Mouse (Mus musculus) monocyte, adult 2 months (primary cell): ENCODE measurements around the gene 4933414I15Rik.

Experiments used
- DNase-seq, 2 experiments: peaks; one replicate each; pipeline ENCODE4 v3.0.0; 2022; ENCODE audit warnings: low spot score in 2 of 2, low read depth in 1 of 2

4933414I15Rik gene

DNA sequence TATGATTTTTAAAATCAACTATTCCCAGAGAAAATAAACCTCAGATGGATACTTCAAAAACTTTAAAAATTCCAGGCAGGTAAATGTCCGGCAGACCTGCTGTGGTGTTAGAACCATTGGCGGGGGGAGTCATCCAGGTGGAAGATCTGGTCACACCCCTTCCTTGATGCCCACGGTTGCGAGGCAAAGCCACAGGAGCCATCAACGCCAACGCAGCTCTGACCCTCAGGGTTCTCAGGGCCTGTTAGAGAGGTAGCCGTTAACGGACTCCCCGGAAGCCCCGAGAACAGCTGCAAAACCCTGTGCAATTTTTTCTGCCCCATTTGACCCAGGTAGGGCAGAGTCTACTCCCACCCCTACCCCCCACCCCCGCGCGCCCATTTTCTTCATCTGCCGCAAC lies at the start of gene 4933414I15Rik:
4933414I15Rik (minus strand) TSS at position 260 of the 400 bp plus-strand sequence.
- DNase-seq = no peak

DNA sequence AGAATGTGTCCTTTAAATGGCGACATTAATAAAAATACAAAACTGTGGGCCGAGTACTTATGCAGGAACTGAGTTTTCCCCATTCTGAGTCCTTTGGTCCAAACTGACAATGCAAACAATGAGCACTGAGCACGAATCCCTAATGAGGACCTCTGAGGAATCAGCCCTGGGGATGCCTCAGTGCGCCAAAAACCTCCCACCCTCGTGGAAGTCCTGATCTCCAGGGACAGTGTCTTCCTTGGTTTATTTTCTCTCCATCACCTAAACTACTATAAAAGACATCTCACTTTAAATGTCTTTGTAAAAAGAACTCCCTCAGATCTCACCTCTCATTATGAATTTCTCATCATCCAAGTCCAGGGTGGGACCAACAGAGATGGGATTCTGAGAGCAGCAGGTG lies 38.1 kb upstream of the 4933414I15Rik start, which contains the start of gene Olfr1377:
Olfr1377 (plus strand) TSS at position 301 of the 400 bp plus-strand sequence.
- DNase-seq = no peak

DNA sequence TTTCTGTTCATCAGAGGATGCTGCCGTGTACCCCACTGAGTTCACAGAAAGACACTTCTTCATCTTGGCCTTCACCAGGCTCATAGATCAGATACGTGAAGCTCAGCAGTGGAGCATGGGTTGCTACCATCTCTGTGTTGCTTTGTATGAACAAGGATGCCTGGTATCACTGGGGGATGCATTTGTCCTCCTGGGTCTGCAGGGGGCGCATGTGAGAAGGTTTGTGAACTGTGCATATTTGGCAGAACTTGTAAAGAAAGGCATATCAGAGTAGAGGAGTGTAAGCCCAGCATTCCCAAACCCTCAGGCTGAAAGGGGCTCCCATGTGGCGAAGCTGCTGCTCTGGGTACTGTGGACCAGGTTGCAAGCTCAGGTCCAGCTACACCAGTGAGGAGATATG lies 33.7 kb upstream of the 4933414I15Rik start:
- no peak for DNase-seq

DNA sequence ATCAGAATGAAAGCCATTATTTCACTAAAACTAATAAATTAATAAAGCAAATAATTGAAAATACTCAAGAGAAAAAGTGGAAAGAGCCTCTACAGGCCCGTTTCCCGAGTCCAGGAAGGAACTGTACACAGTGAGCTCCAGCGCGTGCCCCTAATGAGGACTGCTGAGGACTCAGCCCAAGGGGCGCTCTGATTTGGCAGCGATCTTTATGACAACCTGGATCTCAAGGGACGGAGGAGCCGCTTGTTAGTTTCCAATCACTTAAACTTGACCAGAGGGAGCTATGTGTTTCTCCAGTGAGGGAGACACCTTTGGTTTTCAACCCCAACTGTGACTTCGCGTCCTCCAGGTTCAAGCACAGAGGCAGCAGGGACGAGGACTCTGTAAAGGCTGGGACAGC lies 22.7 kb upstream of the 4933414I15Rik start, which contains the start of gene Olfr1378:
Olfr1378 (plus strand) TSS at position 301 of the 400 bp plus-strand sequence.
- DNase-seq = no peak

DNA sequence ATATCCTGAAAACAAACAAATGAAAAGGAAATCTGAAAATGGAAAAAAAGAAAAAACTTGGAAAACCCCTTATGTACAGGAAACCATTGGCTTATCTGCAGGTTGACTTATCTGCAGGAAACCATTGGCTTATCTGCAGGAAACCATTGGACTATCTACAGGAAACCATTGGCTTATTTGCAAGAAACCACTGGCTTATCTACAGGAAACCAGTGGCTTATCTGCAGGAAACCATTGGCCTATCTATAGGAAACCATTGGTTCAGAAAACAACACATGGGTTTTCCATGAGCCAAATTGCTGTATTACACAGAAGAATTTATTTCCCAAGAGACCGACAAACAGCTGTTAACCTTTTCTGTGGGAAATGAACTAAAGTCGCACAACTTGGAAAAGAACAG lies 21.3 kb upstream of the 4933414I15Rik start:
- no peak for DNase-seq

DNA sequence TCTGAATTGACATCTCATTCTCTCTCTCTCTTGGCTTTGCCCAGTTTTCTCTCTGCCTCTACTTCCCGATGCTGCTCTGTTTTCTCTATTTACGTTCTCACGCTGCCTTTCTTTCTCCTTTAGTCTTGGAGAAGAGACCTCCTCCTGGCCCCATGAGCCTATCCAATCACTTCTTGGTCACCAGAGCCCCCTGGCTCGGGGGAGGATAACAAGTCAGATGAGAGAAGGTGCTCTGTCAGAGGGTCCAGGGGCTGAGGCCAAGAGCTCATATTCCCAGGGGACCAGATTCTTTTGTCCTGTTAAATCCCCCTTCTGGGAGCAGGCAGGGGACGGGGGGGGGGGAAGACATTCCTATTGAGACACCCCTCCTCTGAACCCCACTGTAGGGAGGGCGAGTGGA lies 10.1 kb upstream of the 4933414I15Rik start, which contains the start of gene Prop1:
Prop1 (minus strand) TSS at position 101 of the 400 bp plus-strand sequence.
- no peak for DNase-seq

DNA sequence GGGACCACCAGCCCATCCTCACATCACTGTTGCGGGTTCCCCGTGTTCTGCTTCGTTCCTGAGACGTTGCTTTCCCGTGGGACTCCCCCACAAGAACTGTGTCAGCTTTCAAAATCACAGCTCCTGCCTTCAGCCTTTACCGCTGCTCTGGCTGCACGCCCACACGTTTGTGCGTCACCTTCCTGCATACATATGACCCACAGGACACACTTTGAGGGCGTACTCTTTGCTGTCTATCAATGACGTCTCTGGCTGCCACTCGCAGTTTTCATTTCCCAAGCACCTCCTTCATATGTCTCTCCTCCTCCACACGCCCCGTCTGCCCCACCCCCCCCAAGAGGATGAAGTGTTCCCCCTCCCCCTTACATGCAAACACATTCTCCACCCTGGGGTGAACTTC lies 8.7 kb upstream of the 4933414I15Rik start:
- no peak for DNase-seq

DNA sequence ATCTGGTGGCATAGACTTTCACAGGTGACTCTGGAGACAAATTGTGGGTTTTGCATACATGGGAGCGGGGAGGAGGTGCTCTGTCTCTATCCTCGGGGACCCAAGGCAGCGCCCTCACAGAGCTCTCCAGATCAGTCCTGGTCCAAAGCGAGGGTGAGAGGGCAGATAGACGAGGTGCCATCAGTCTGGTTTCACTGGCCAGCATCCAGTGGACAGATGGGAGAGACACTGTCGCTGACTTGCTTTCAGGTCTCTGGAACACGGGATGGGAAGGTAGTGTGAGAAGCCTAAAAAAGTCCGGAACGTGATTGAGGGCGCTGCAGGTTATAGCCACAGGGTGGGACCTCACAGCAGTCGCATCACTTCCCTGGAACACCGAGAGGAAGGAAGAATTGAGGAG lies 1.2 kb downstream of the 4933414I15Rik start:
- no peak for DNase-seq

DNA sequence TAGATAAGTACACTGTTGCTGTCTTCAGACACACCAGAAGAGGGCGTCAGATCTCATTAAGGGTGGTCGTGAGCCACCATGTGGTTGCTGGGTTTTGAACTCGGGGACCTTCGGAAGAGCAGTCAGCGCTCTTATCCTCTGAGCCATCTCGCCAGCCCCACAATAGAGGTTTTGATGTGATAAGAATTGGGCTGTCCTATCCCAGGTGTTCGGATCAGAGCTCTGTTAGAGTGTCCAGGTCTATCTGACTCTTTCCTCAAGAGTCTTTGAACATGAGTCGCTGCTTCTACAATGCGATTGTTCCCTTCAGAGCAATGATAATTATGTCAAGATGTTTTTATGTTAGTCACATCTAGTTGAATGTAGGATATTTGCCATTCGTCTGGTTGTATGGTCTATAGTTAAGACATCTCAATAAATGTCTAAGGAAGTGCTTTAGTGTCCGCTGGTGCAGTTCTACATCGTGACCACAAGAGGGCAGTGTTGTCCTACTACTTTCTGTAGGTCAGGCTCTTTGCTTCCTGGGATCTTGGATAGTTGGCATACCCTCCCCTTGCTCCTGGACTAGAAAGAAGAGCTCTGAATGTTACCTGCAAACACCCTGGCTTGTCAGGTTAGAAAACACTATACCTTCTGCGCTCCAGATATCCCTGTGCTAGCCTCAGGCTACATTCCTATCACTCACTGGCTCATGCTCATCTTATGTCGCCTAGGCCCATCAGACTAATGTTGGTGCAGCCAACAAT lies 3.8 kb downstream of the 4933414I15Rik start:
- no peak for DNase-seq

DNA sequence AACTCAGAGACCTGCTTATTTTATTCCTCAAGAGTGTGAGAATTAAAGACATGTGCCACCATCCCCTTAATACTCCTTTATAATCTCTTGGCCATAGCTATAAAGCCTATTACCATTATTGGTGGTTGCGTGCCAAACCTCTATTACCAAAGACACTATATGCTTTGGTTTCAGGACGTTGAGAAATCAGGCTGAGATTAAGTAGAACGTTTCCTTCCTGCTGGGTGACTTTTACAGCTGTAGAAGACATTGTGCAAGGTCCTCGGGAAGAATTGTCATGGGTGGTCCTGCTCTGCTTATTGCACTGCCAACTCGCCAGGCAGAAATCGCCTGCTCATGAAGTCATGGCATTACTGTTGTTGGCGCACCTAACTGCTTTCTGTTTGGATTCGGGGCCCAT lies 5.1 kb downstream of the 4933414I15Rik start:
- no peak for DNase-seq

DNA sequence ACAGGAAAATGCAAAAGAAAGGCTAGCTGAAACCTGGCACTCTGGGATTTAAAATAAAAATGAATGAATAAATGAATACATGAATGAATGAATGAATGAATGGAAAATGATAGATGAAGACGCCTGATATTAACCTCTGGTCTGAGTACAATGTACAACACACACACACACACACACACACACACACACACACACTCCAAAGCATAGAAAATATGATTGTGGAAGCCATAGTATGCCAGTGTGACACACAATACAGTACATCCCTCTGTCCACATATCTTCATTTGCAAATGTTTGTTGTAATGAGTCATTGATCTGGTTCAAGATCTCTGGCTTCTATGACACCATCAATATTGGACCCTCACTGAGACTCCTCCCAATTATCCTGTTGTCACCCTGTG lies 11.5 kb downstream of the 4933414I15Rik start:
- no peak for DNase-seq

DNA sequence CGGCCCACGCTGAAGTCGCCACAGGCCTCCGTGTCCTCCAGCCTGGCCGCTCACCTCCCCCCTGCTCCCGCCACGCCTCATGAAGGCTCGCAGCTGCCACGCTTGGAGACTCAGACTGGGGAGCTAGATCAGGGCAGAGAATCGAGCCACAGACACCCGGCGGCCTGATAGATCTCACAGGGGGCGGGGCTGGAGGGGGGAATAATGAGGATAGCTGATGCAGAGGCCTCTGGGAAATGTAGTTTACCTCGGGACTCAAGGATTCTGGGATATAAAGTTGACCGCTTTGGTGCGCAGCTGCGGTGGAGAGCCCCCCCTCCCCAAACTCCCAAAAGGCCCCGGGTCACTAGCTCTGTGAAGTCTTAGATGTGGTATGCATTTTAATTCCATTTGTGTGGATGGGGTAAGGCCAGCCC lies 12.1 kb downstream of the 4933414I15Rik start, which contains the start of gene Zfp354b:
Zfp354b (minus strand) TSS at position 183 of the 416 bp plus-strand sequence.
- no peak for DNase-seq

DNA sequence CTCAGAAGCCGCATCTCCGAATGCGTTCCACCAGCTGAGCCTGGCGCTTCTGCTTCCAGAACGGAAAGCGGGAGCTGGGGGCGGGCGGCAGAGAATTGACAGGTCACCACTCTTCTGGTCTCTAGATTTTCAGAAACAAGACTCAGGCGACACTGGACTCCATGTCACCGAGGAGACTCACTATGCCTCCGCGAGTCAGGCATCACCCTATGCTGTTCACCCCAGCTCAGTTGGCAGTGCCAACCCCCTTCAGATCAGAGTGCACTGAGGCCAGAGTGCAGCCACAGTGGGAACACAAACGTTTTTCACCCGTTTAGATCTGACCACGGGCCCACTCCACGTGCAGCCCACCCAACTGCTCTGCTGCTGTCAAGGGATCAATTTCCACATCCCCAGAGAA lies 12.5 kb downstream of the 4933414I15Rik start:
- no peak for DNase-seq

DNA sequence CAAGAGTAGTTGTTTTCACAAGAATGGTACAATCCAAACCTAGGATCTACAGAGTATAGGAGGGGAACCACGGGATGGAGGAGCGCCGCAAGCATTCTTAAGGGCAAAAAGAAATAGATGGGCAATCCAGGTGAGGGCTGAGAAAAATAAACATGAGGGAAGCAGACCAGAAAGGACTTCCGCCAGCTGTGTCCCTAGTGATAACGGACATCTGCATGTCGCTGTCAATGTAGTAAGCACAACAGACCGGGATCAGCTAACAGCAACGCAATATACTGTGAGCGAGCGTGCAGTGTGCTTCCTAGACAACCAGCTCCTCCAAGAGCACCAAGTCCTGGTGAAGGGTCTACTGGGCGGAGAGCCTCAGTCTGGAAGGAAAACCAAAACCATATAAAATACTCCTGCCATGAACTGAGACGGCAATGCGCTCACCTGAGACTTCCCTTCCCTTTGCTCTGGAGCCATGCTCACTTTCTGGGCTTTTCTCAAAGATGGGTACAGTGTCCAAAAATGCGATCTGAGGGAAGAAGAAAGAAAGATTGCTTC lies 13.0 kb downstream of the 4933414I15Rik start:
- DNase-seq = no peak

DNA sequence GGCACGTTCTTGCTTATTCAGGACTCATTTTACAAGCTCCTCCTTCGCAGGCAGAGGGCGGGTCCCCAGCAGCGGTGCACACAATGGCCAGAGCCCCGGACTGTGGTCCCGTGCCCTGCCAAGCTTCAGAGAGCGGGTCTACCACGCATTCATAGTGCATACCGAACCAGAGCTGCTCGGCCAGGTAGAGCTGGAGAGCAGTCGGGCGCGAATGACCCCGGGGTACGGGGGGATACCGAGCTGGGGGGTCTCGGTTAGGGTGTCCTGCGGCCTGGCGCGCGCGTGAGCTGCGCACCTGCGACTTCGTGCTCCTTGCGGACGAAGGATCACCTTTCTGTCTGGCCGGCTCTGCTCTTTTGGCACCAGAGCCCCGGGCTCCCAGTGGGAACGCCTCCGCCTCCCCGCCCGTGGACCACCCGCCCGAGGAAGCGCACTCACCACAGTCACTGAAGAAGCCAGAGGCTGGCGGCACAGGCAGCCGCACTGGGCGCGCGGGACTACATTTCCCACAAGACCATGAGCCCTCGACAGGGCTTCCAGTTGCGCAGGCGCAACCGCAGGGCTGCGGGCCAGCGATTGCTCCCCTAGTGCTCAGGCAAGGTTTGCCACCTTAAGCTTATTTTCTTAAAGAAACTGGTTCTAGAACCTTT lies 27.8 kb downstream of the 4933414I15Rik start, which contains the start of gene Zfp2:
Zfp2 (minus strand) TSS at position 495 of the 650 bp plus-strand sequence.
- peak; percentile 16 to 38 for DNase-seq

DNA sequence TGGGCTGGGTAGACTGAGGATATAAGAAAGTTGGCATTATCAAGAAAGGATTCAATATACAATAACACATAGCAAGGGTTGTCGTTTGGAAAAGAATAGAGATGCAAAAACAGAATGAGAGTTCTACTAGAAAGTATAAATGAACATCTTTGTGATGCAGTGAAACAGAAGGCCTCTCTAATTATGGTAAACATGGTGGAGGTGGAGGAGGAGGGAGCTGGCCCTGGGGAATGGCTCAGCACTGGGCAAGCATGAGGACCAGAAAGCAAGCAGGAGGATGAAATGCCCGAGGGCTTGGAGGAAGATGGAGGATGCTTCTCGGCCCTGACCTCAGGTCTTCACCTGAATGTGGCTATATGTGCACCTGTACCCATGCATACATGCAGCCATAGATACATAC lies 29.1 kb downstream of the 4933414I15Rik start:
- no peak for DNase-seq

DNA sequence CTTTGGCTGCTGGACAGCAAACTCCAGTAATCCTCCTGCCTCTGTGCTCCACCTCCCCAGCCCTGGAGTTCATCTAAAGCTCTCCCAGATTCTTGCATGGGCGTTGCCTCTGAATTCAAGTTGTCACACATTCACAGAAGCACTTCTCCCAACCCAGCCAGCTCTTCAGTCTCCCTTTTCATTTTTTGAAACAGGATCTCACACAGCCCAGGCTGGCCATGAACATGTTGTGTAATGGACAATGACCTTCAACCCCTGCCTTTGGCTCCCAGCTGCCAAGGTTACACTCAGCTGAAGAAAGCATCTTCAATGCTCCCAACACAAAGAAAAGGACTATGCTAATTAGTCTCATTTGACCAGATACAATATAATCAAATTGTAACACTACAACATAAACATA lies 30.3 kb downstream of the 4933414I15Rik start:
- no peak for DNase-seq

DNA sequence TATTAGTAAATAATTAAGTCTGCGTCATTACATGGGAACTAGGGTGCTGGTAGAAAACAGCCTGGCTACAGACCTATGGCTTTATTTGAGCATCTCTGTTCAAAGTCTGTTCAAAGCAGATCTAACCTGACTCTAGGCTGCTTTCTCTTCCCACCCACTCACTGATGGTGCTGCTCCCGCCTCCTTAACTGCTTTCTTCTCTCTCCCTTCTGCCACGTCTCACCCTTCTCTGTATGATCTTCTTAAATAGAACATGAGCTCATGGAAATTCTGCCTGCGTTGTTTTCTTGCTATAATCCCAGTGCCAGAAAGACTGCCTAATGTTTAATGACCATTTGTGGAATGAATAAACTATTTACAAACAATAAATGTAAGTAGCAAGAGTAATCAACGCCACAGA lies 35.4 kb downstream of the 4933414I15Rik start:
- DNase-seq = no peak

DNA sequence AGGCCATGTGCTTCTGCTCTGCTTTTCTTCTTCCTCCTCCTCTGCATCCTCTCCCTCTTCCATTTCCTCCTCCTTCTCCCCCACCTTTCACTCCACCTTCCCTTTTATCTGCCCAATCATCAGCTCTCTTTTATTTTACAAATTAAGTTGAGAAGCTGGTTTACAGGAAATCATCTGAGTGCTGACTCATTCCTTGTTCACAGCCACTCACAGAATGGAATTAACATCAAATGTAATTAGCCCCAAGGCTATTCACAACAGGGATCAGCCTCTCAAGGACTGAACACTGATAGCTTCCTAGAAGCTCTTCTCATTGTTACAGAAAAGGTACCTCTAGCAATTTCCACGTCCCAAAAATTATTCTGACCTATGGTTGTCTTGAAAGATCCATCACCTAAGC lies 46.2 kb downstream of the 4933414I15Rik start:
- DNase-seq = no peak

DNA sequence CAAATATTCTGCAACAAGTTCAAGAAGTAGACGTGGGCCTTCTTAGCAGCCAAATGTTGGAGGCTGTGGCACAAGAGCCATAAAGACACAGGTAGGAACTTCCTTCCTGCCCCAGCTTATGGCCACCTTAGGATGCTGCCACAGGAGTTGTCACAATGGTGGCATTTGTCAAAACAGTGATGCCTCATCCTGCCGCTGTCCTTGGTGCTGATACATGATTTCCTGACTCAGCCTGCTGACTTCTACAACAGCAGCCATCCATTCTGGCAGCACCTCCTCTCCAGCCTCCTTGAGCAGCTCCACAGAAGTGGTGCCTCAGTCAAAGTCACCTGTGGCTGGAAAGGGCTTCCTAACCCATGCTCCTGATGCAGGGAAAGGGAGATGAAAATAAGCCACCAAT lies 51.1 kb downstream of the 4933414I15Rik start:
- no peak for DNase-seq
